Mouse (Mus musculus) intestine, embryonic 14.5 days (tissue): Measurements from ENCODE around the gene Arhgap32. TPM values are rescaled to one million over a fixed set of nuclear protein-coding genes. Genes with fewer than 3 reads are reported as not detected.
A peak's percentile ranks its signal among the peaks of the same experiment; 100 is the strongest.

Source experiments
- ATAC-seq: fragments of 200-750 bp; cut with Nextera tagmentation; replicated peaks from 2 replicates; pipeline ENCODE4 v1.8.0; 2017; ENCODE audit warnings: low read depth, moderate number of reproducible peaks, moderate TSS enrichment, moderate library complexity; ENCODE audit not compliant: low FRiP score, low TSS enrichment
- DNase-seq: peaks from one replicate; pipeline ENCODE4 v3.0.0-alpha.2; 2018; ENCODE audit warnings: low spot score
- H3K27ac ChIP-seq: fragments of 300-500 bp; sonication (generic); 2 replicates; pipeline ENCODE4 v1.5.1; 2014; ENCODE audit warnings: low read depth, mild to moderate bottlenecking, control low read depth
- H3K27me3 ChIP-seq: fragments of 300-500 bp; sonication (generic); replicated peaks from 2 replicates; pipeline ENCODE4 v1.6.1; 2014; ENCODE audit warnings: low read length, control low read depth; ENCODE audit not compliant: control insufficient read depth, insufficient read depth
- H3K36me3 ChIP-seq: fragments of 300-500 bp; sonication (generic); 2 replicates; pipeline ENCODE4 v1.6.1; 2014; ENCODE audit warnings: low read length, control low read depth; ENCODE audit not compliant: control insufficient read depth, insufficient read depth
- H3K4me1 ChIP-seq: fragments of 300-500 bp; sonication (generic); replicated peaks from 2 replicates; pipeline ENCODE4 v1.6.1; 2014; ENCODE audit warnings: low read length, control low read depth, mixed read lengths; ENCODE audit not compliant: control insufficient read depth, insufficient read depth
- H3K4me2 ChIP-seq: fragments of 300-500 bp; sonication (generic); 2 replicates; pipeline ENCODE4 v1.6.1; 2014; ENCODE audit warnings: low read length
- H3K4me3 ChIP-seq: fragments of 300-500 bp; sonication (generic); 2 replicates; pipeline ENCODE4 v1.5.1; 2014; ENCODE audit warnings: low read depth, low read length, control low read depth, mixed read lengths
- H3K9ac ChIP-seq: fragments of 300-500 bp; sonication (generic); 2 replicates; pipeline ENCODE4 v1.6.1; 2014; ENCODE audit warnings: mild to moderate bottlenecking, low read length
- H3K9me3 ChIP-seq: fragments of 300-500 bp; sonication (generic); 2 replicates; pipeline ENCODE4 v1.6.1; 2016; ENCODE audit warnings: low read length, control low read depth; ENCODE audit not compliant: control insufficient read depth
- WGBS: fragments of 180-500 bp; shearing (Covaris S2); extraction: QIAGEN DNeasy Blood & Tissue Kit; methylation state at CpG from one replicate; pipeline ENCODE4 v1.1.7; 2014; 5-methylcytosine and 5-hydroxymethylcytosine counted together
- polyA plus RNA-seq: library from polyadenylated mRNA; unstranded; fragments of >200 nt; fragmentation: Nextera tagmentation; extraction: Ambion mirVana; gene quantifications from 2 replicates; pipeline ENCODE4 v1.2.1, GENCODE M21; 2014

Arhgap32 gene
- polyA plus RNA-seq, 1 experiment from 2014 or later, result 10.6 TPM

GRCm38 (mm10) chr9:32224937-32225336 is 109.0 kb downstream of the Arhgap32 start:
- Histone ChIP-seq H3K27ac (no peak overlapping the region), H3K4me1 (peaks cover 18% of the 10 kb centered on the region; the same call in 1 of the 2 replicates), H3K9me3 (no peaks in the 10 kb centered on the region), H3K4me3 (peak overlapping the region; percentile 18), H3K27me3 (no peaks in the 10 kb centered on the region), H3K4me2 (peak overlapping the region; percentile 28), H3K36me3 (no peaks in the 10 kb centered on the region), H3K9ac (no peak overlapping the region)
- no peak for ATAC-seq
- WGBS, result 53% methylated on average over 4 of the region's 4 CpGs
- no peak for DNase-seq

- peak overlapping the region; percentile 28 for H3K4me2 ChIP-seq
- H3K27ac ChIP-seq, result no peak overlapping the region
- DNase-seq (no peak), ATAC-seq (no peak)
- no peaks in the 10 kb centered on the region for H3K27me3 ChIP-seq
- 61% methylated on average over 1 of the region's 1 CpGs for WGBS
- H3K36me3 ChIP-seq, result no peaks in the 10 kb centered on the region
- H3K4me3 ChIP-seq, result no peak overlapping the region
- no peak overlapping the region for H3K9ac ChIP-seq
- H3K9me3 ChIP-seq, result no peaks in the 10 kb centered on the region
- H3K4me1 ChIP-seq, result peaks cover 18% of the 10 kb centered on the region; the same call in 1 of the 2 replicates
These were observed 109.6 kb downstream of the Arhgap32 start for GRCm38 (mm10) chr9:32225584-32225983.

- Histone ChIP-seq H3K9me3 (no peaks in the 10 kb centered on the region), H3K27me3 (no peaks in the 10 kb centered on the region), H3K4me3 (no peak overlapping the region), H3K27ac (no peak overlapping the region), H3K4me2 (no peak overlapping the region), H3K36me3 (no peaks in the 10 kb centered on the region), H3K9ac (no peak overlapping the region), H3K4me1 (peaks cover 18% of the 10 kb centered on the region; the same call in 1 of the 2 replicates)
- ATAC-seq (no peak), DNase-seq (no peak)
- 80% methylated on average over 2 of the region's 2 CpGs for WGBS
These were observed 111.1 kb downstream of the Arhgap32 start for GRCm38 (mm10) chr9:32227034-32227433.

GRCm38 (mm10) chr9:32233593-32233992 is 117.7 kb downstream of the Arhgap32 start:
- H3K27me3 ChIP-seq, result no peaks in the 10 kb centered on the region
- no peak overlapping the region for H3K9ac ChIP-seq
- WGBS, result 78% methylated on average over 4 of the region's 4 CpGs
- H3K4me1 ChIP-seq, result no peaks in the 10 kb centered on the region
- no peak overlapping the region for H3K4me3 ChIP-seq
- H3K36me3 ChIP-seq, result no peaks in the 10 kb centered on the region
- no peak overlapping the region for H3K4me2 ChIP-seq
- DNase-seq, result no peak
- no peak for ATAC-seq
- no peaks in the 10 kb centered on the region for H3K9me3 ChIP-seq
- H3K27ac ChIP-seq, result no peak overlapping the region

- peak; percentile 64; the same call in 1 of the 2 replicates for ATAC-seq
- Histone ChIP-seq H3K9ac (no peak overlapping the region), H3K4me2 (no peak overlapping the region), H3K4me1 (no peaks in the 10 kb centered on the region), H3K36me3 (no peaks in the 10 kb centered on the region), H3K27me3 (no peaks in the 10 kb centered on the region), H3K27ac (no peak overlapping the region), H3K9me3 (no peaks in the 10 kb centered on the region), H3K4me3 (no peak overlapping the region)
- DNase-seq, result no peak
- 68% methylated on average over 3 of the region's 3 CpGs for WGBS
These were observed 119.0 kb downstream of the Arhgap32 start for GRCm38 (mm10) chr9:32234767-32235489.

- ATAC-seq, result no peak
- H3K27ac ChIP-seq, result no peak overlapping the region
- H3K4me3 ChIP-seq, result no peak overlapping the region
- no peaks in the 10 kb centered on the region for H3K9me3 ChIP-seq
- no peak overlapping the region for H3K9ac ChIP-seq
- H3K4me1 ChIP-seq, result no peaks in the 10 kb centered on the region
- 87% methylated on average over 10 of the region's 10 CpGs for WGBS
- peaks cover 3% of the 10 kb centered on the region; the same call in 1 of the 2 replicates for H3K36me3 ChIP-seq
- DNase-seq, result no peak
- H3K4me2 ChIP-seq, result no peak overlapping the region
- H3K27me3 ChIP-seq, result no peaks in the 10 kb centered on the region
These were observed 123.0 kb downstream of the Arhgap32 start for GRCm38 (mm10) chr9:32238899-32239298.

- Histone ChIP-seq H3K4me2 (no peak overlapping the region), H3K36me3 (peaks cover 3% of the 10 kb centered on the region; the same call in 1 of the 2 replicates), H3K9me3 (no peaks in the 10 kb centered on the region), H3K4me1 (no peaks in the 10 kb centered on the region), H3K27ac (no peak overlapping the region), H3K27me3 (no peaks in the 10 kb centered on the region), H3K4me3 (no peak overlapping the region), H3K9ac (no peak overlapping the region)
- DNase-seq (no peak), ATAC-seq (no peak)
- 84% methylated on average over 10 of the region's 10 CpGs for WGBS
These were observed 123.5 kb downstream of the Arhgap32 start for GRCm38 (mm10) chr9:32239427-32239826.

- H3K4me1 ChIP-seq, result no peaks in the 10 kb centered on the region
- peaks cover 3% of the 10 kb centered on the region; the same call in 1 of the 2 replicates for H3K36me3 ChIP-seq
- ATAC-seq (no peak), DNase-seq (no peak)
- no peak overlapping the region for H3K9ac ChIP-seq
- no peaks in the 10 kb centered on the region for H3K27me3 ChIP-seq
- no peak overlapping the region for H3K4me3 ChIP-seq
- no peak overlapping the region for H3K4me2 ChIP-seq
- H3K27ac ChIP-seq, result no peak overlapping the region
- no peaks in the 10 kb centered on the region for H3K9me3 ChIP-seq
- WGBS, result 73% methylated on average over 5 of the region's 5 CpGs
These were observed 124.5 kb downstream of the Arhgap32 start for GRCm38 (mm10) chr9:32240449-32240848.

- no peak overlapping the region for H3K4me3 ChIP-seq
- H3K36me3 ChIP-seq, result peaks cover 12% of the 10 kb centered on the region
- H3K27ac ChIP-seq, result no peak overlapping the region
- H3K27me3 ChIP-seq, result no peaks in the 10 kb centered on the region
- H3K4me1 ChIP-seq, result no peaks in the 10 kb centered on the region
- ATAC-seq (no peak), DNase-seq (no peak)
- H3K9me3 ChIP-seq, result no peaks in the 10 kb centered on the region
- H3K9ac ChIP-seq, result no peak overlapping the region
- 80% methylated on average over 9 of the region's 9 CpGs for WGBS
- H3K4me2 ChIP-seq, result no peak overlapping the region
These were observed 125.8 kb downstream of the Arhgap32 start for GRCm38 (mm10) chr9:32241637-32242199.
